Mouse (Mus musculus) kidney, embryonic 15.5 days (tissue): ENCODE measurements around the gene Zfp622. TPM values are rescaled to one million over a fixed set of nuclear protein-coding genes. Genes with fewer than 3 reads are reported as not detected.
A peak's percentile ranks its signal among the peaks of the same experiment; 100 is the strongest.

Experiments used
- ATAC-seq: fragments of 200-750 bp; cut with Nextera tagmentation; replicated peaks from 2 replicates; pipeline ENCODE4 v1.8.0; 2017; ENCODE audit warnings: moderate TSS enrichment; ENCODE audit not compliant: low FRiP score
- H3K27ac ChIP-seq: fragments of 300-500 bp; sonication (generic); 2 replicates; pipeline ENCODE4 v1.5.1; 2015; ENCODE audit warnings: mild to moderate bottlenecking, inconsistent platforms
- H3K27me3 ChIP-seq: fragments of 300-500 bp; sonication (generic); 2 replicates; pipeline ENCODE4 v1.6.1; 2015; ENCODE audit warnings: inconsistent platforms
- H3K36me3 ChIP-seq: fragments of 300-500 bp; sonication (generic); 2 replicates; pipeline ENCODE4 v1.6.1; 2015; ENCODE audit warnings: inconsistent platforms
- H3K4me1 ChIP-seq: fragments of 300-500 bp; sonication (generic); 2 replicates; pipeline ENCODE4 v1.6.1; 2015; ENCODE audit warnings: inconsistent platforms
- H3K4me2 ChIP-seq: fragments of 300-500 bp; sonication (generic); 2 replicates; pipeline ENCODE4 v1.6.1; 2015; ENCODE audit warnings: moderate library complexity, mild to moderate bottlenecking, inconsistent platforms
- H3K4me3 ChIP-seq: fragments of 300-500 bp; sonication (generic); replicated peaks from 2 replicates; pipeline ENCODE4 v1.5.1; 2015; ENCODE audit warnings: mild to moderate bottlenecking, inconsistent platforms
- H3K9ac ChIP-seq: fragments of 300-500 bp; sonication (generic); 2 replicates; pipeline ENCODE4 v1.6.1; 2015; ENCODE audit warnings: mild to moderate bottlenecking, inconsistent platforms
- H3K9me3 ChIP-seq: fragments of 300-500 bp; sonication (generic); replicated peaks from 2 replicates; pipeline ENCODE4 v1.6.1; 2016; ENCODE audit warnings: inconsistent platforms
- whole genome bisulfite sequencing: fragments of 180-500 bp; shearing (Covaris S2); methylation state at CpG from one replicate; pipeline ENCODE4 v1.1.7; 2015; ENCODE audit warnings: mixed read lengths; 5-methylcytosine and 5-hydroxymethylcytosine counted together
- polyA plus RNA-seq: library from polyadenylated mRNA; unstranded; fragments of >200 nt; fragmentation: Nextera tagmentation; extraction: Ambion mirVana; gene quantifications from 2 replicates; pipeline ENCODE4 v1.2.1, GENCODE M21; 2015

The Zfp622 gene
- polyA plus RNA-seq = 28.6 and 32.8 TPM in 2 replicates

- peak within 1 kb of the TSS; percentile 87 for H3K9ac ChIP-seq
- peak within 1 kb of the TSS; percentile 71 for H3K4me2 ChIP-seq
- peak within 1 kb of the TSS; percentile 75 for H3K4me3 ChIP-seq
- WGBS = under 1% methylated on average over 57 of the region's 57 CpGs
- H3K36me3 ChIP-seq = peaks cover 23% of the 10 kb centered on the region
- no peaks in the 10 kb centered on the region for H3K9me3 ChIP-seq
- no peaks in the 10 kb centered on the region for H3K27me3 ChIP-seq
- peak within 1 kb of the TSS; percentile 89 for H3K27ac ChIP-seq
- ATAC-seq = peak; percentile 97
- peaks cover 17% of the 10 kb centered on the region for H3K4me1 ChIP-seq
These were observed at the start of gene Zfp622 for GRCm38 (mm10) chr15:25984067-25984733. Gene Zfp622, plus strand, starts transcription at chr15:25984366.

DNA sequence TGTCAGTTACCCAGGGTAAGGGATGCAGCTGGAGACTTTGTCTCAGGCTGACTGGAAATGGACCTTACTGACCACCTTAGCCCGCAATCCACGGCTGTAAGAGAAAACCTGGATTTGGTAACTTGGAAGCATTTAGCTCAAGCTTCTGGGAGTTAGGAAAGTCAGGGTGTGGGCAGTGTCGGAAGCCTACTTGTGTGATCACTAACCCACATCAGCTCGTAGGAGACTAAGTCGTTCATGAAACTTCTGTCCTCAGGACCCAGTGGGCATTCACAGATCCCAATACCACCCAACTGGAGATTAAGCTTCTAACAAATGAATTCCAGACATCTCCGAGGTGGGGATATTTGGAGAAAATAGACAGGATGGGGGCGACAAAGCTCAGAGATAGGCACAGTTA is 49.8 kb upstream of the Zfp622 start:
- Histone ChIP-seq H3K4me1 (peaks cover 32% of the 10 kb centered on the region), H3K4me2 (no peak overlapping the region), H3K27ac (no peak overlapping the region), H3K9ac (no peak overlapping the region), H3K36me3 (no peaks in the 10 kb centered on the region), H3K27me3 (peaks cover 3% of the 10 kb centered on the region; the same call in 1 of the 2 replicates), H3K4me3 (no peak overlapping the region), H3K9me3 (no peaks in the 10 kb centered on the region)
- ATAC-seq = no peak
- WGBS = 84% methylated on average over 7 of the region's 7 CpGs

GRCm38 (mm10) chr15:25938496-25938895 is 45.7 kb upstream of the Zfp622 start:
- H3K9me3 ChIP-seq = no peaks in the 10 kb centered on the region
- no peak overlapping the region for H3K9ac ChIP-seq
- no peak overlapping the region for H3K4me2 ChIP-seq
- no peak overlapping the region for H3K4me3 ChIP-seq
- H3K4me1 ChIP-seq = peaks cover 14% of the 10 kb centered on the region
- ATAC-seq = no peak
- no peak overlapping the region for H3K27ac ChIP-seq
- H3K27me3 ChIP-seq = peaks cover 8% of the 10 kb centered on the region; the same call in 1 of the 2 replicates
- no peaks in the 10 kb centered on the region for H3K36me3 ChIP-seq
- WGBS = 88% methylated on average over 7 of the region's 7 CpGs

DNA sequence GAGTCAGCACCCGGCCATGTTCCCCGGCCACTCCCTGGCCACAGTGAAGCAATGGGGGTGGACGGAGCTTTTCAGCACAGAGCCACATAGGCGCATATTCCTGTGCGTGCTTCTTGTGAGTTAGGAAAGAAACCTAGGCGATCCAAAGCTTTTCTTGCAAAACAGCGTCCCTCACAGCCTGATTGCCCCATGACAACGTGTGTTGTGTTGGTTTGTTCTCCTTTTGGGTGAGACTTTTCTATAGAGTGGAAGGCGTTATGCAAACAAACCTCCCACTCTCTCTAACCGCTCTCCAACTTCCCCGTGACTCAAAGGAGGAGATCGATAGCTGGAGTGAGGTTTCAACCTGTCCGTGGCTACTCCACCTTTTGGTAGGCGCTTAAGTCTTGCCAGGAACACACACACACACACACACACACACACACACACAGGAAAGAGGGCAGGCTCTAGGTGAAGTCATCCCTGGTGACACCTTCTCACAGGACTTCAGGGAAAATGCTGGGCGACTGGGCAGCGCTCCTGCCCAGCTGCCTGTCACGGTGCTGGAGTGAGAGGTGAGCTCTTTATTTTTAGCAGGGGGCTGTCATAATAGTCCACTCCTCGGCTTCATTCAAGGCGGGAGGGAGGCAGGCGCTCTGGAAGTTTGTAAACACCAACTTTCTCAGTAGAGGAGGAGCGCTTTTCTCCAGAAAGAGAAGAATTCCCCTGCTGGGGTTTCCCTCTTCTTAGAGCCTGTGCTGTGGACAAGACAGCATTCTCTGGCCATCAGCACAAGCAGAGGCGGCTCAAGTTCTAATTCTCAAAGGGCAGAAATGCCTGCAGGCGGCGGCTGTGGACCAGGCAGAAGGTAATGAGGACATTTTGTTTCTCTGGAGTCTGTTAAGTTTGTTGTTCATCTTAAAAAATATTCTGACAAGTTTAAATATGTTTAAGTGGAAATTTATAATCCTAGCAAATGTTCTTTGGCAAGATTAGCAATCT is 43.5 kb upstream of the Zfp622 start:
- WGBS = 28% methylated on average over 24 of the region's 24 CpGs
- Histone ChIP-seq H3K4me1 (peaks cover 9% of the 10 kb centered on the region), H3K27me3 (peaks cover 8% of the 10 kb centered on the region; the same call in 1 of the 2 replicates), H3K27ac (peak overlapping the region; percentile 10; the same call in 1 of the 2 replicates), H3K36me3 (no peaks in the 10 kb centered on the region), H3K9ac (no peak overlapping the region), H3K4me3 (peak overlapping the region; percentile 24), H3K9me3 (no peaks in the 10 kb centered on the region), H3K4me2 (peak overlapping the region; percentile 52)
- peak; percentile 57 for ATAC-seq

GRCm38 (mm10) chr15:25941514-25941913 is 42.7 kb upstream of the Zfp622 start:
- WGBS = 88% methylated on average over 11 of the region's 11 CpGs
- no peak for ATAC-seq
- Histone ChIP-seq H3K9ac (no peak overlapping the region), H3K9me3 (no peaks in the 10 kb centered on the region), H3K4me2 (no peak overlapping the region), H3K27ac (no peak overlapping the region), H3K36me3 (no peaks in the 10 kb centered on the region), H3K4me1 (peaks cover 9% of the 10 kb centered on the region), H3K4me3 (no peak overlapping the region), H3K27me3 (peaks cover 8% of the 10 kb centered on the region; the same call in 1 of the 2 replicates)

- ATAC-seq = no peak
- H3K36me3 ChIP-seq = no peaks in the 10 kb centered on the region
- 82% methylated on average over 4 of the region's 4 CpGs for WGBS
- no peak overlapping the region for H3K27ac ChIP-seq
- H3K4me2 ChIP-seq = no peak overlapping the region
- peaks cover 9% of the 10 kb centered on the region for H3K4me1 ChIP-seq
- no peak overlapping the region for H3K9ac ChIP-seq
- H3K4me3 ChIP-seq = no peak overlapping the region
- H3K9me3 ChIP-seq = no peaks in the 10 kb centered on the region
- H3K27me3 ChIP-seq = peaks cover 8% of the 10 kb centered on the region; the same call in 1 of the 2 replicates
These were observed 41.8 kb upstream of the Zfp622 start for GRCm38 (mm10) chr15:25942415-25942814.

DNA sequence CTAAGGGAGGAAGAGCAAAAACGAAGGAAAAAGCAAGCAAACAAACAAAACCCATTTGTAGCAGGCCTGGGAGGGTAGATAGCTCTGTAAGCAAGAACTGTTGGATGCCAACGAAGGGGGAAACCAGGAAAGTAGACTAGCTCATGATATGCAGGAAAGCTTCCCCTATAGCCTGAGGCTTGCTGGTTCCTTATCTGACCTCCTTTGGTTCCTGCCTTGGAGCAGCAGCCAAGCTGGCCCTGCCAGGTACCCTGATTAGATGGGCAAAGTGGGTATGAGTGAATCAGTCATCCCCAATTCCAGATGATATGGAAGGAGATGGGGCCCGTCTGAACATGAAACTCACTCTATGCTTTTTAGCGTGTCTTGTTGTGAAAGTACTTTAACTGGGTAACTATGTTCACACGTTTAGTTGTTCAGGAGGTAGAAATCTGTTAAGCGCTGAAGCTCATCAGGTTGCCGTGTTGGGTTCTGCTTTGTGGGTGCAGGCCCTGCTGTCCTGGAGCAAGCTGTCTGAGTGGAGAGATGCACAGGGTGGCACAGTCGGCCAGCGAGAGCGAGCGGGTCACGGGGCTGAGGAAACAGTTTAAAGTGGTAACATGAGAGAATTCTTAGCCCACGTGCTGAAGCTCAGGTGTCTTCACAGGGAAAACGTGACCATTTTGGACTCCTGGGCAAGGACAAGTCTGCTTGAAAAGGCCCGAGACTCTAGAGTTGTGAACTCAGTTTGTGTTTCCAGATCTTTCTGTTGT is 40.6 kb upstream of the Zfp622 start:
- WGBS = 74% methylated on average over 15 of the region's 15 CpGs
- no peaks in the 10 kb centered on the region for H3K9me3 ChIP-seq
- peaks cover 9% of the 10 kb centered on the region for H3K4me1 ChIP-seq
- no peaks in the 10 kb centered on the region for H3K36me3 ChIP-seq
- ATAC-seq = no peak
- peaks cover 8% of the 10 kb centered on the region; the same call in 1 of the 2 replicates for H3K27me3 ChIP-seq
- no peak overlapping the region for H3K27ac ChIP-seq
- no peak overlapping the region for H3K4me2 ChIP-seq
- no peak overlapping the region for H3K4me3 ChIP-seq
- no peak overlapping the region for H3K9ac ChIP-seq

DNA sequence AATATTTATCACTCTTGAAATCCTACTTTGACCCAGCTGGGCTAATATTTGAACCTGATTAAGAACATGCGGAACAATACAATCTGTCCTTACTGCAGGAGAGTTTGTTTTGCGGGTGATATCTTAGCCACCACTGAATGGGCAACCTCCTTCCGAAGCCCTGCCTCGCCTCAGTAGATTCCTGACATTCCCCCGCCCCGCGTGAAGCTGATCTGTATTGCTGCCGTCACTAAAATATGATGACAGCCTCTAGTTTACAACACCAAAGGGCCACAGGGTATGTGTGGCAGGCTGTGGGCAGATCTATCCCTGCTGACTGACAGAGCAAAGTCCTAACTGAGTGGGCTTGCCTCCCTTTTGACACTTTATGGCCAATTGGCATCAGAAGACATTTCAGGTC is 38.9 kb upstream of the Zfp622 start:
- ATAC-seq = peak; percentile 44; the same call in 1 of the 2 replicates
- Histone ChIP-seq H3K36me3 (no peaks in the 10 kb centered on the region), H3K9me3 (no peaks in the 10 kb centered on the region), H3K4me2 (no peak overlapping the region), H3K27ac (no peak overlapping the region), H3K4me3 (no peak overlapping the region), H3K9ac (no peak overlapping the region), H3K4me1 (peaks cover 8% of the 10 kb centered on the region), H3K27me3 (0 out of 2 replicates have a peak, but pooled peaks cover 4% of the 10 kb centered on the region)
- 52% methylated on average over 8 of the region's 8 CpGs for WGBS

GRCm38 (mm10) chr15:25946482-25946881 is 37.7 kb upstream of the Zfp622 start:
- H3K36me3 ChIP-seq = no peaks in the 10 kb centered on the region
- no peak overlapping the region for H3K4me3 ChIP-seq
- no peak for ATAC-seq
- no peaks in the 10 kb centered on the region for H3K9me3 ChIP-seq
- H3K27ac ChIP-seq = no peak overlapping the region
- H3K27me3 ChIP-seq = 0 out of 2 replicates have a peak, but pooled peaks cover 4% of the 10 kb centered on the region
- no peaks in the 10 kb centered on the region for H3K4me1 ChIP-seq
- 85% methylated on average over 7 of the region's 7 CpGs for WGBS
- H3K9ac ChIP-seq = no peak overlapping the region
- no peak overlapping the region for H3K4me2 ChIP-seq

DNA sequence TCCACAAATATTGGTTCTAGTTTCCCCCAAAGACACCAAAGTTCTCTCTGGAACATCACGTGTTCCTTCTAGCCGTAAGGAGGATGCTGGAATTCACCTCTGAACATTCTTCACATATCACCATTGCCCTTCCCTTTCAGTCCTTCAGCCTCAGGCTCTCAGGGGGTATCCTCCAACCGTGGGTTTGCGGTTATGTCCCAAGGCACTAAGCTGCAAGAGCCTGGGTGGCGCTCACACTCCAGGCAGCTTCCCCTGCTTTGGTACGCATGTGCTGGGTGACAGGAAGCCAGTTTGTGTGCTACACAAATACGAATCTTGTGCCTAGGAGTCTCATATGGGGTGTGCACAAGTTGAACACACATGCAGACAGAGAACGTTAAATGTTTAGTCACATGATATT is 36.8 kb upstream of the Zfp622 start:
- Histone ChIP-seq H3K9ac (no peak overlapping the region), H3K27ac (no peak overlapping the region), H3K4me3 (no peak overlapping the region), H3K27me3 (no peaks in the 10 kb centered on the region), H3K4me2 (no peak overlapping the region), H3K36me3 (no peaks in the 10 kb centered on the region), H3K4me1 (no peaks in the 10 kb centered on the region), H3K9me3 (no peaks in the 10 kb centered on the region)
- ATAC-seq = no peak
- 89% methylated on average over 8 of the region's 8 CpGs for WGBS

DNA sequence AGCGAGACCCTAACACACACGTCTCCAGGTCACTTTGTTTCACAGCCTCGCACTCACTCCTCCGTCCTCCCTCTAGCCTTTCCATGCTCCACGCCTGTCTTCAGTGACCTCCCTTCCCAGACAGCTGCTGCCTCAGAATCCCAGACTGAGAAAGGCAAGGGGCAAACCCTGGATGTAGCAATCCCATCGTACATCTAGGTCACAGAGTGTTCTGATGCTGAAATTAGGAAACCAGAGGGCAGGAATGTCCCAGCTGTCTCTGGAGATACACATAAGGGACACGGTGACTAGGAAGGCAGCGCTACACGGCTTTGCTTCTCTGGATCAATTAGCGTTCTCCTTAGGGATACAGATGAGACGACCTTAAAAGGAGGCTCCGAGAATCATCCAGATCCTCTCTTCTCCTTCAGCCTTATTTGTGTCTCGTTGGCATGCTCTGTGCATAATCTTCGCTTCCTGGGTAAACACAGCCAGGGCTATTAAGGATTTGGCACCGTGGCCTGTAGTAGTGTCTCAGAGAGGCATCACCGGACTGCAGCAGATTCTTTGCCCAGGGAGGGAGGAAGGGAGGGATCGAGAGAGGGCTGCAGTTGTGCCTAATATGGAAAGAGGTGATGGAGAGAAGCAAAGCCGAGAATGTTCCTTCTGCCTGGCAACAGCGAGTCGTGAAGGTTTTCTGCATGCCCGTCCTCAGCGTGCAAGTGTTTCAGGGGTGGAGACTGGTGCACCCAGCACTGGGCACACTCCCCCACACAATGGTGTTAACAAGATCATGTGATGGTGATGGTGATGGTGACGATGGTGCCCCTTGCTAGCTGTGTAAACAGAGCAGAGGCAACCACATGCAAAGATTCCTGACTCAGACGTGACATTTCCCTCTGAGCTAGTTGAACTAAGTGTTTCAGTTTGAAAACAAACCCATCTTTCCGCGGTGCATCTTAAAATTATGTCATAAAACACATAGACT is 35.6 kb upstream of the Zfp622 start:
- Histone ChIP-seq H3K27ac (no peak overlapping the region), H3K9me3 (no peaks in the 10 kb centered on the region), H3K4me3 (no peak overlapping the region), H3K4me2 (no peak overlapping the region), H3K27me3 (no peaks in the 10 kb centered on the region), H3K9ac (no peak overlapping the region), H3K4me1 (no peaks in the 10 kb centered on the region), H3K36me3 (no peaks in the 10 kb centered on the region)
- no peak for ATAC-seq
- WGBS = 80% methylated on average over 26 of the region's 26 CpGs
